Mouse (Mus musculus) cortical plate, adult 2 months (tissue): ENCODE data around the gene Vamp8. TPM values are rescaled to one million over a fixed set of nuclear protein-coding genes. Genes with fewer than 3 reads are reported as not detected.

Source experiments
- H3K27ac ChIP-seq: fragments of 200-500 bp; 2 replicates; pipeline ENCODE4 v1.5.1; 2012; ENCODE audit warnings: low read length, control low read depth, inconsistent platforms; ENCODE audit not compliant: insufficient read depth
- H3K4me1 ChIP-seq: fragments of 200-500 bp; 2 replicates; pipeline ENCODE4 v1.6.1; 2011; ENCODE audit warnings: low read length; ENCODE audit not compliant: control insufficient read depth, insufficient read depth
- H3K4me3 ChIP-seq: fragments of 200-500 bp; 2 replicates; pipeline ENCODE4 v1.5.1; 2011; ENCODE audit warnings: mild to moderate bottlenecking, low read length, control low read depth; ENCODE audit not compliant: insufficient read depth
- CTCF ChIP-seq: fragments of 200-500 bp; IDR thresholded peaks from 2 replicates; pipeline ENCODE4 v1.5.1; 2011; ENCODE audit warnings: mild to moderate bottlenecking, control low read depth, low read length; ENCODE audit not compliant: insufficient read depth; ENCODE audit errors: extremely low read depth
- POLR2A ChIP-seq: fragments of 200-500 bp; IDR thresholded peaks from 2 replicates; pipeline ENCODE4 v1.6.1; 2011; ENCODE audit warnings: mild to moderate bottlenecking, low read length, control low read depth; ENCODE audit not compliant: insufficient read depth; ENCODE audit errors: extremely low read depth
- polyA plus RNA-seq: library from polyadenylated mRNA; depleted of rRNA; stranded (reverse); fragments of >200 nt; gene quantifications from 2 replicates; pipeline ENCODE4 v1.2.3, GENCODE M21; 2012; rRNA removed

Gene Vamp8
- polyA plus RNA-seq, 1 experiment = 31.7 TPM

DNA sequence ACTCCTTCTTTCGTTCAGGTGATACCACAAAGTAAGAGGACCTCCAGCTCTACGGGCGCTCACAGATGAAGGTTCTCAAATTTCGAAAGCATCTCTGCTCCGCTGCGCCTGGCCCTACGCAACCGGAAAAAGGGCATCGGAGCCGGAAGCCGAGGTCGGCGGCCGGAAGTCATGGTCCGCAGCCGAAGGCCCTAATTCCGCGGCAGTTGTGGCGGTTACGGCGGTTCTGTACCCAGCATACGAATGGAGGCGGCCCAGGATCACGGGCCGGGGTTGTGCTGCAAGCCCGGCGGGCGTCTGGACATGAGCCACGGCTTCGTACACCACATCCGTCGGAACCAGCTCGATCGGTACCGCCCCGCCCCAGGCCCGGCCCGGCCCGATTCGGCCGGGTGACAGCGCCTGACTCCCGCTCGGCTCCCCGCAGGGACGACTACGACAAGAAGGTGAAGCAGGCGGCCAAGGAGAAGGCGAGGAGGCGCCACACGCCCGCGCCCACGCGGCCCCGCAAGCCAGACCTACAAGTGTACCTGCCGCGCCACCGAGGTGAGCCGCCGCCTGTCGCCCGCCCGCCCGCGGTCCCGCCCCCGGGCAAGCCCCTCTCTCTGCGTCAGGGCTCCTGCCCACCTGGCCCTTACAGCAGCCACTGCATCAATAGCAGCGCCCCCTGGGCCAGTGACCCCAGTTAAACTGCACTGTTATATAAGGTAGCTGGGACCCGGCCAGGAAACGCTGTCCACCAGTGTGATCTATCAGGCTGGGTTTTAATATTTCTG lies 43.1 kb downstream of the Vamp8 start, which contains the start of gene 0610030E20Rik:
TSS of gene 0610030E20Rik (plus strand) at position 152 of the 776 bp plus-strand sequence.
- Histone ChIP-seq H3K27ac (peak within 1 kb of the TSS; percentile 96), H3K4me3 (peak within 1 kb of the TSS; percentile 63), H3K4me1 (peaks cover 11% of the 10 kb centered on the region)
- TF ChIP-seq POLR2A = peak; percentile 69; the same call in 1 of the 2 replicates
- TF ChIP-seq CTCF = no peak

DNA sequence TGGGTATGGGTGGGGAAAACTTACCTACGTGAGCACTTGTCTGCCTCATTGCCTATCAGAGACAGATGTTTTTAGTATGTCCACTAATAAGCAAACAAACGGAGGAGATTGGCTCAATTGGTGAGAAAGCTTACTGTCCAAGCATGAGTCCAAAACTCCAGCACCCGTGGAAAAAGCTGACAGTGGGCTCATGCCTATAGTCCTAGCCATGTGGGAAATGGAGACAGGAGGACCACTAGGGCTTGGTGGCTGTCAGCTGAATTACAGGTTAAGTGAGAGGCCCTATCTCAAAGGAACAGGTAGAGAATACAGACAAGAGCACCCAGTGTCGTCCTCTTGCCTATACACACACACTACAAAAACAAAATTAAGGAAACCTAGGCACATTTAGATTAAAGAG lies 44.2 kb downstream of the Vamp8 start:
- no peak for TF ChIP-seq CTCF
- no peak for TF ChIP-seq POLR2A

DNA sequence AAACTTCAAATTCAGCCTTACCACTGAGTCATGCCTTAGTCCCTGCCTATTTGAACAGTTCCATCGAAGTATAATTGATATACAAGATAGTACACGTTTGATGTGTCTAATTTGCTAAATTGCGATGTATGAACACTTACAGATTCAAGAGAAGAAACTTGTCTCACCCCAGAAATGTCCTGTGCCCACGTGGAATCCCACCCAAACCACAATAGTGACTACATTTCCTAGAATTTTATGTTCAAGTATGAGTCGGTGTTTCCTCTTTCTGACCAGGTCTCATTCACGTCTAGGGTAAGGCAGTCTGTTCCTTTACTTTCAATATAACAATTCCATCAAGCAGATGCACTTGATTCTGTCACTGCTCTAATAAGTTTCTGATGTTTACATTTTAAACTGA lies 44.9 kb downstream of the Vamp8 start:
- TF ChIP-seq POLR2A (no peak), CTCF (no peak)
- no peak overlapping the region; the same call in 1 of the 2 replicates for H3K4me3 ChIP-seq
- H3K27ac ChIP-seq = no peak overlapping the region
- peaks cover 9% of the 10 kb centered on the region for H3K4me1 ChIP-seq

More for the DNA sequence above, 44.2 kb downstream of the Vamp8 start:
- H3K4me1 ChIP-seq = peaks cover 11% of the 10 kb centered on the region
- no peak overlapping the region; the same call in 1 of the 2 replicates for H3K4me3 ChIP-seq
- H3K27ac ChIP-seq = no peak overlapping the region

DNA sequence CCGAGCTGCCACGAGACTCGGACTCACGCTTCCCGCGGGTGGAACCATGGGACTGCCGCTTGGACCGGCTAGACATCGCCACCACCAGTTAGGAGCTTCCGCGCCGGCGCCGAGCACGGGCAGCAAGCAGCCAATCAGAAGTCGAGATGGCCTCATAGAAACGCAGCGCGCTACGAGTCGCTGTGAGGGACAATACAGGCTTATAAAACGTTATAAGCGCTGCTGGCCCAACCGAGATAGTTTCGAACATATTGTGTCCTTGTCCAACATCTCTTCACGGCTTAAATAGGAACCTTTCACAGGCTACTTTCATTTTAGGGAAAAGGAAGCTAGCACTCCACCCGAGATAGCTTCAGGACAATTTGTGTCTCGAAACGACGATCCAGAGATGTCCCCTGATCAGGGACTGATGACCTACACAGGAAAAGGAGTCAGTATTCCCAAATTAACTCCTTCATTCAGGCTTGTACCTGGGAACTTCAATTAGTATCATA lies 45.4 kb downstream of the Vamp8 start, which contains the start of gene Usp39:
TSS of gene Usp39 (minus strand) at position 111 of the 494 bp plus-strand sequence.
- TF ChIP-seq POLR2A (peak; percentile 84), CTCF (no peak)
- Histone ChIP-seq H3K4me1 (peaks cover 9% of the 10 kb centered on the region), H3K27ac (0 out of 2 replicates have a peak within 1 kb of the TSS, but pooled peaks have one; percentile 54), H3K4me3 (peak within 1 kb of the TSS; percentile 54)

DNA sequence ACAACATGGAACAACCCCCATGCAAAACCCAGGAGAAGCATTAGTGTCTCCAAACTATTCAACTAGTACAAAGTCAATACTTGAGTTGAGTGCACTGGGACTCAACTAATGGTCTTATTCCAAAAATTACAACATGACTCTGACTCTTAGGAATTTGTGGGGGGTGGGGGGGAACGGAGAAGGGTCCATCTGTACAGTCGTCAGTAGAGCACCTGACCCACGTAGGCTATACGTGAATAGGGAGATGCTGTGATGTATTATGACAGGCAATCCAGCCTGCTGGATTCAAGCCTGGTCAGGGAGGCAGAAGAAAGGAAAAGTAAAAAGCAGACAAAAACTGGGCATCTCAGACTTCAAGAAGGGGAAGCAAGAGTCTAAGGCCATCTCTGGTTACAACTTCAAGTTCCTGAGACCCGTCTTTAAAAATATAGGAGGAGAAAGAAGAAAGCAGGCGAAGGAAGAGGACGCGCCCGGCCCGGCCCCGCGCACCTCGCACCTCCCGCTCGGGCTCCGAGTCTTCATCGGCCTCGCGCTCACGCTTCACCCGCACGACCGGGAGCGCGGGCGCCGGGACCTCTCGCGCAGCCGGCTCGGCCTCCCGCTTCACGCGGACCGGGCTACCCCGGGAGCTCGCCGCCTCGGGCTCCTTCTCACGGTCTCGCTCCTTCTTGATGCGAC lies 46.0 kb downstream of the Vamp8 start:
- Histone ChIP-seq H3K4me3 (peak overlapping the region; percentile 54), H3K27ac (no peak overlapping the region), H3K4me1 (peaks cover 9% of the 10 kb centered on the region)
- TF ChIP-seq POLR2A (no peak), CTCF (no peak)

DNA sequence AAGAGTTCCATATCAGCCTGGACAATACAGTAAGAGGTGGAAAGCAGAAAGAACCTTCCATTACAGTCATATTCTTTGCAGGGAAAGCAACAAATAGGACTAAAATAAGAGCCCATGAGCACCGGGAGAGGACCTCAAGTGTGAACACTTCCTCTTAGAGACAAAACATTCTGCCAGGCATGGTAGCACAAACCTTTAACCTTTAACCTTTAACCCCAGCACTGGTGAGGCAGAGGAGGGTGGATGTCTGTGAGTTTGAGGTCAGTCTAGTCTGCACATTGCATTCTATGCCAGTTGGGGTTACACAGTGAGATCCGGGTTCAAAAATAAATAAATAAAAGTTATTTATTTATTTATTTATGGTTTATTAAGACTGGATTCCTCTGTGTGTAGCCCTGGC lies 50.0 kb downstream of the Vamp8 start:
- TF ChIP-seq POLR2A (no peak), CTCF (no peak)
- H3K4me1 ChIP-seq = peaks cover 2% of the 10 kb centered on the region; the same call in 1 of the 2 replicates
- no peak overlapping the region for H3K27ac ChIP-seq
- H3K4me3 ChIP-seq = no peak overlapping the region

Other genes with a start within 250 kb of the Vamp8 start
- gene Atoh8, start 155.1 kb downstream of the Vamp8 start, polyA plus RNA-seq = 2.1 and 2.5 TPM in 2 replicates
- not detected in 2 replicates for gene Sftpb, start 86.1 kb downstream of the Vamp8 start, polyA plus RNA-seq
- 31.5 and 33.4 TPM in 2 replicates for gene Usp39, start 45.5 kb downstream of the Vamp8 start, polyA plus RNA-seq
- gene 0610030E20Rik, start 43.4 kb downstream of the Vamp8 start, polyA plus RNA-seq = 18.9 and 20.0 TPM in 2 replicates
- 23.4 and 24.9 TPM in 2 replicates for gene Tmem150a, start 35.3 kb downstream of the Vamp8 start, polyA plus RNA-seq
- gene Rnf181, start 23.7 kb downstream of the Vamp8 start, polyA plus RNA-seq = 73.6 and 83.5 TPM in 2 replicates
- 10.7 and 11.0 TPM in 2 replicates for gene Vamp5, start 10.2 kb downstream of the Vamp8 start, polyA plus RNA-seq
- gene Ggcx, start 23.6 kb upstream of the Vamp8 start, polyA plus RNA-seq = 17.7 and 22.5 TPM in 2 replicates
- gene Mat2a, start 48.9 kb upstream of the Vamp8 start, polyA plus RNA-seq = 172 and 180 TPM in 2 replicates
- gene Sh2d6, start 131.0 kb upstream of the Vamp8 start, polyA plus RNA-seq = 0.48 and 0.72 TPM in 2 replicates
- gene Capg, start 153.7 kb upstream of the Vamp8 start, polyA plus RNA-seq = 3.0 and 3.1 TPM in 2 replicates
- 27.5 and 28.1 TPM in 2 replicates for gene Elmod3, start 207.7 kb upstream of the Vamp8 start, polyA plus RNA-seq
- 14.1 and 14.8 TPM in 2 replicates for gene Retsat, start 207.8 kb upstream of the Vamp8 start, polyA plus RNA-seq
- gene Tgoln1, start 226.3 kb upstream of the Vamp8 start, polyA plus RNA-seq = 68.7 and 70.3 TPM in 2 replicates